Comparison of ENCODE assay signal across 8 mouse cellular contexts in the genomic region with DNA sequence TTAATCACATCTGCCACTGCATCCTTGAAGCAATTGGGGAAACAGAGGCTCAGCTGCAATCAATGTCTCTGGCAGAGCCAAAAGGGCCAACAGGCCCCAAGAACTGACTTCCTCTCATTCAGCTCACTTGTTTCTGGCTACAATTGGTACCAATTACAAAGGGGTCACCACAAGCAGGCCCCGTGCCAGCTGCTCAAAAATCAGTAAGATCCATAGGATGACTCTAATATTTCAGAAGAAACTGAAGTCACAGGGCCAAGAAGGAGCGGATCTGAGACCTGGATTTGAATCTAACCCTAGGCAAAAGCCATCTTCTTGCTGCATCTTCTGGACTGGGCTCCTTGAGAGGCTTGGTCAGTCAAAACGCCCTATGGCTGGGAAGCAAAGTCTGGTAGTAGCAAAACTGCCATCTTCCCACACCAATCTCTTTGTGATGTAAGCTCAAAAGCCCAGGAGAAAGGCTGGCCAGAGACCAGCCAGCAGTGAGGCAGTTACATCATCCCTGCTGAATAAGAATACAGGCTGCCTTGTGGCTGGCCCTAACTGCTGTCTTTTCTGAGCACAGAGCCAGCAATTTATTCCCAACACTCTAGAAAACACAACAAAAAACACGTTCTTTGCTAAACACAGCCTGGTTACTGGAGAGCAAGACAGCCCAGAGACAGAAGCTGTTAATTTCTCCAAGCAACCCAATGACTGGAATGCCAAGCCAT. TPM values are rescaled to one million over a fixed set of nuclear protein-coding genes. Genes with fewer than 3 reads are reported as not detected.
DNase-seq lines count a peak whose midpoint lies in the region; ATAC-seq lines count a peak whose summit lies in the region.

No protein-coding gene starts in this region.

- WGBS in hindbrain, embryonic 16.5 days: 65% methylated on average over 4 of the region's 4 CpGs
- WGBS in liver, embryonic 13.5 days (ENCODE audit: insufficient replicate concordance): 76% methylated on average over 4 of the region's 4 CpGs

- peak overlapping the region; percentile 94 for H3K4me2 ChIP-seq in hindbrain, embryonic 16.5 days (ENCODE audit: low read length)
- H3K4me2 ChIP-seq in liver, embryonic 13.5 days: peak overlapping the region; percentile 95

- H3K27ac ChIP-seq in hindbrain, embryonic 16.5 days (ENCODE audit: low read depth, low read length): peak overlapping the region; percentile 98
- H3K27ac ChIP-seq in liver, embryonic 13.5 days: peak overlapping the region; percentile 95

- DNase-seq in cerebellum, adult 11-12 months: peak; percentile 60
- peak; percentile 66 to 75 for DNase-seq in right cerebral cortex, adult 2 months (ENCODE audit: low spot score in 2 of 2)
- no peak for DNase-seq in right cerebral cortex, postnatal 4 days
- DNase-seq in liver, embryonic 13.5 days: no peak
- DNase-seq in urinary bladder, adult 18-20 months (ENCODE audit: low spot score in 2 of 2): no peak
- no peak for DNase-seq in retina, postnatal 1 day

- peaks cover 28% of the 10 kb centered on the region for H3K4me1 ChIP-seq in hindbrain, embryonic 16.5 days (ENCODE audit: control insufficient read depth, insufficient read depth, low read depth, low read length)
- H3K4me1 ChIP-seq in liver, embryonic 13.5 days (replicated peaks): peaks cover 52% of the 10 kb centered on the region

- peak overlapping the region; percentile 96 for H3K9ac ChIP-seq in hindbrain, embryonic 16.5 days (ENCODE audit: low read depth, low read length)
- peak overlapping the region; percentile 98 for H3K9ac ChIP-seq in liver, embryonic 13.5 days

- peak overlapping the region; percentile 100 for H3K4me3 ChIP-seq in hindbrain, embryonic 16.5 days (ENCODE audit: low read length)
- H3K4me3 ChIP-seq in liver, embryonic 13.5 days (replicated peaks): peak overlapping the region; percentile 100

- H3K9me3 ChIP-seq in hindbrain, embryonic 16.5 days (ENCODE audit: control insufficient read depth, low read length): no peaks in the 10 kb centered on the region
- no peaks in the 10 kb centered on the region for H3K9me3 ChIP-seq in liver, embryonic 13.5 days (replicated peaks)

- no peaks in the 10 kb centered on the region for H3K36me3 ChIP-seq in hindbrain, embryonic 16.5 days (ENCODE audit: control insufficient read depth, insufficient read depth, low read length)
- H3K36me3 ChIP-seq in liver, embryonic 13.5 days: peaks cover 21% of the 10 kb centered on the region; the same call in 1 of the 2 replicates

- no peak for ATAC-seq in cerebellum, adult (ENCODE audit: insufficient number of reproducible peaks, low FRiP score, low TSS enrichment)
- peak; percentile 37 for ATAC-seq in hindbrain, embryonic 16.5 days
- no peak for ATAC-seq in liver, embryonic 13.5 days (ENCODE audit: low read depth)

- H3K27me3 ChIP-seq in hindbrain, embryonic 16.5 days (replicated peaks; ENCODE audit: control insufficient read depth, insufficient read depth, low read length): no peaks in the 10 kb centered on the region
- H3K27me3 ChIP-seq in liver, embryonic 13.5 days: no peaks in the 10 kb centered on the region

RNA-seq across cellular contexts. Expression of a gene that starts 1.5 kb away (rescaled TPM):
- polyA plus RNA-seq in hindbrain, embryonic 16.5 days (2015; fragmentation: Nextera tagmentation; extraction: Ambion mirVana): 112 and 115 TPM in 2 replicates
- polyA plus RNA-seq in liver, embryonic 13.5 days (2015; fragmentation: Nextera tagmentation; extraction: Ambion mirVana): 32.5 and 33.2 TPM in 2 replicates

RNA-seq across cellular contexts. Expression of a gene that starts 1.7 kb away (rescaled TPM):
- 30.5 and 33.6 TPM in 2 replicates for polyA plus RNA-seq in hindbrain, embryonic 16.5 days (2015; fragmentation: Nextera tagmentation; extraction: Ambion mirVana)
- polyA plus RNA-seq in liver, embryonic 13.5 days (2015; fragmentation: Nextera tagmentation; extraction: Ambion mirVana): 7.0 and 9.4 TPM in 2 replicates

RNA-seq across cellular contexts. Expression of a gene that starts 47.0 kb away (rescaled TPM):
- 4.5 and 8.4 TPM in 2 replicates for polyA plus RNA-seq in hindbrain, embryonic 16.5 days (2015; fragmentation: Nextera tagmentation; extraction: Ambion mirVana)
- 1.8 and 2.5 TPM in 2 replicates for polyA plus RNA-seq in liver, embryonic 13.5 days (2015; fragmentation: Nextera tagmentation; extraction: Ambion mirVana)

Comparison
In these comparisons a context has a peak if more than half of its experiments do, and no peak if none do; other contexts are left out.
1. DNase-seq: peak in cerebellum, adult 11-12 months (single experiment) and right cerebral cortex, adult 2 months (2 of 2); none in right cerebral cortex, postnatal 4 days (single experiment), liver, embryonic 13.5 days (single experiment), urinary bladder, adult 18-20 months (0 of 2) and retina, postnatal 1 day (single experiment).